Comparison of ENCODE assay signal across 8 mouse cellular contexts in the genomic region with DNA sequence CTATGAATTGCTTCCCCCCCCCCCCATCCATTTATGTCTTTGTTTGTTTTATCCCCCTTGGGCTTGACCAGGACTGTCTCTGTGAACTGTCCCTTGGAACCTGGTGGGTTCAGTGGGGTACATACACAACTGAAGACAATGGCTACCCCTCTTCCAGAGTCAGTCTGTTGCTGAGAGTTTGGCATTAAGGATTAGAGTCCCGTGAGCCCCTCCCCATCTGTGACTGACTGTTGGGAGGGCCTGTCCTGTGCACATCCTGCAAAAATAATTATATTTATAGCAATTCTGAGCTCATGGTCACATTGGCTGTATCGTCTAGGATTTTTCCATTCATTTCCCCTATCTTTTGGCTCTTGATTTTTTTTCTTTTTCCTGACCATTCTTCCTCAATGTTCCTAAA. TPM values are rescaled to one million over a fixed set of nuclear protein-coding genes. Genes with fewer than 3 reads are reported as not detected.
DNase-seq lines count a peak whose midpoint lies in the region; ATAC-seq lines count a peak whose summit lies in the region.

No protein-coding gene starts in this region.

- no peak for ATAC-seq in embryonic facial prominence, embryonic 13.5 days (ENCODE audit: insufficient number of reproducible peaks, insufficient read depth, low FRiP score, low TSS enrichment, low read depth)
- peak; percentile 22; the same call in 1 of the 2 replicates for ATAC-seq in hindbrain, embryonic 14.5 days (ENCODE audit: low FRiP score)
- ATAC-seq in lung, embryonic 16.5 days (ENCODE audit: low read depth): peak; percentile 30

- H3K4me1 ChIP-seq in embryonic facial prominence, embryonic 13.5 days: peaks cover 6% of the 10 kb centered on the region; the same call in 1 of the 2 replicates
- peaks cover 27% of the 10 kb centered on the region for H3K4me1 ChIP-seq in hindbrain, embryonic 14.5 days (replicated peaks; ENCODE audit: control insufficient read depth, insufficient read depth, low read length)
- peaks cover 4% of the 10 kb centered on the region; the same call in 1 of the 2 replicates for H3K4me1 ChIP-seq in lung, embryonic 16.5 days (replicated peaks; ENCODE audit: control insufficient read depth, insufficient read depth, low read length)

- peak overlapping the region; percentile 70 for H3K4me3 ChIP-seq in embryonic facial prominence, embryonic 13.5 days
- H3K4me3 ChIP-seq in hindbrain, embryonic 14.5 days (replicated peaks; ENCODE audit: low read length): peak overlapping the region; percentile 65
- peak overlapping the region; percentile 71 for H3K4me3 ChIP-seq in lung, embryonic 16.5 days (ENCODE audit: low read length)

- 21% methylated on average over 2 of the region's 2 CpGs for whole genome bisulfite sequencing in embryonic facial prominence, embryonic 13.5 days
- 11% methylated on average over 2 of the region's 2 CpGs for WGBS in hindbrain, embryonic 14.5 days
- WGBS in lung, embryonic 16.5 days: 13% methylated on average over 2 of the region's 2 CpGs

- peak overlapping the region; percentile 89 for H3K9ac ChIP-seq in embryonic facial prominence, embryonic 13.5 days
- H3K9ac ChIP-seq in hindbrain, embryonic 14.5 days: peak overlapping the region; percentile 98
- H3K9ac ChIP-seq in lung, embryonic 16.5 days (ENCODE audit: low read length): peak overlapping the region; percentile 87

- peak; percentile 10 for DNase-seq in adrenal gland, postnatal 10 days
- DNase-seq in adrenal gland, postnatal 14 days: no peak
- peak; percentile 71 for DNase-seq in 3T3-L1 (ENCODE audit: low read depth, low spot score)
- no peak for DNase-seq in hindbrain, embryonic 14.5 days (ENCODE audit: low spot score)
- DNase-seq in urinary bladder, postnatal 10 days (ENCODE audit: low spot score): no peak
- DNase-seq in gastrocnemius, adult 8-10 months (ENCODE audit: low spot score in 2 of 2): no peak

- H3K9me3 ChIP-seq in embryonic facial prominence, embryonic 13.5 days: no peaks in the 10 kb centered on the region
- no peaks in the 10 kb centered on the region for H3K9me3 ChIP-seq in hindbrain, embryonic 14.5 days (ENCODE audit: control insufficient read depth, low read length)
- no peaks in the 10 kb centered on the region for H3K9me3 ChIP-seq in lung, embryonic 16.5 days (ENCODE audit: control insufficient read depth, low read length)

- no peaks in the 10 kb centered on the region for H3K36me3 ChIP-seq in embryonic facial prominence, embryonic 13.5 days
- no peaks in the 10 kb centered on the region for H3K36me3 ChIP-seq in hindbrain, embryonic 14.5 days (replicated peaks; ENCODE audit: control insufficient read depth, insufficient read depth)
- no peaks in the 10 kb centered on the region for H3K36me3 ChIP-seq in lung, embryonic 16.5 days (ENCODE audit: control insufficient read depth, insufficient read depth, low read length)

- H3K4me2 ChIP-seq in embryonic facial prominence, embryonic 13.5 days: peak overlapping the region; percentile 70
- peak overlapping the region; percentile 72 for H3K4me2 ChIP-seq in hindbrain, embryonic 14.5 days (replicated peaks)
- H3K4me2 ChIP-seq in lung, embryonic 16.5 days (ENCODE audit: low read depth, low read length): peak overlapping the region; percentile 81

- H3K27ac ChIP-seq in embryonic facial prominence, embryonic 13.5 days: peak overlapping the region; percentile 99
- peak overlapping the region; percentile 99 for H3K27ac ChIP-seq in hindbrain, embryonic 14.5 days
- peak overlapping the region; percentile 98 for H3K27ac ChIP-seq in lung, embryonic 16.5 days (ENCODE audit: low read length)

- no peaks in the 10 kb centered on the region for H3K27me3 ChIP-seq in embryonic facial prominence, embryonic 13.5 days
- no peaks in the 10 kb centered on the region for H3K27me3 ChIP-seq in hindbrain, embryonic 14.5 days (ENCODE audit: control insufficient read depth, insufficient read depth, low read length)
- H3K27me3 ChIP-seq in lung, embryonic 16.5 days (ENCODE audit: control insufficient read depth, insufficient read depth, low read depth, low read length): no peaks in the 10 kb centered on the region

RNA-seq across cellular contexts. Expression of gene Lancl2, which starts 1.4 kb away (rescaled TPM):
- total RNA-seq in adrenal gland, postnatal 10 days (2021): 10 to 100 TPM; 20.2 to 22.2 TPM
- 20.7 and 21.0 TPM in 2 replicates for total RNA-seq in adrenal gland, postnatal 14 days (2021)
- polyA plus RNA-seq in embryonic facial prominence, embryonic 13.5 days (2015; fragmentation: Nextera tagmentation; extraction: Ambion mirVana): 29.9 and 30.5 TPM in 2 replicates
- 93.2 and 98.8 TPM in 2 replicates for polyA plus RNA-seq in hindbrain, embryonic 14.5 days (2014; fragmentation: Nextera tagmentation; extraction: Ambion mirVana)
- 25.0 and 28.1 TPM in 2 replicates for polyA plus RNA-seq in lung, embryonic 16.5 days (2015; fragmentation: Nextera tagmentation; extraction: Ambion mirVana)
- total RNA-seq in gastrocnemius, adult 8-10 months (2022): 10 to 100 TPM in 2 of 4 experiments, 1 to 10 TPM in 2; 9.4 to 10.5 (median 9.7) TPM

RNA-seq across cellular contexts. Expression of gene Pyurf, which starts 11.8 kb away (rescaled TPM):
- 10 to 100 TPM; 19.4 to 24.0 TPM for total RNA-seq in adrenal gland, postnatal 10 days (2021)
- 22.5 and 23.7 TPM in 2 replicates for total RNA-seq in adrenal gland, postnatal 14 days (2021)
- 13.0 and 13.7 TPM in 2 replicates for polyA plus RNA-seq in embryonic facial prominence, embryonic 13.5 days (2015; fragmentation: Nextera tagmentation; extraction: Ambion mirVana)
- 19.2 and 20.0 TPM in 2 replicates for polyA plus RNA-seq in hindbrain, embryonic 14.5 days (2014; fragmentation: Nextera tagmentation; extraction: Ambion mirVana)
- 15.2 and 15.3 TPM in 2 replicates for polyA plus RNA-seq in lung, embryonic 16.5 days (2015; fragmentation: Nextera tagmentation; extraction: Ambion mirVana)
- total RNA-seq in gastrocnemius, adult 8-10 months (2022): 10 to 100 TPM; 10.2 to 11.1 (median 10.8) TPM

Comparison
In these comparisons a context has a peak if more than half of its experiments do, and no peak if none do; other contexts are left out.
1. DNase-seq: peak in adrenal gland, postnatal 10 days (single experiment) and 3T3-L1 (single experiment); none in adrenal gland, postnatal 14 days (single experiment), hindbrain, embryonic 14.5 days (single experiment), urinary bladder, postnatal 10 days (single experiment) and gastrocnemius, adult 8-10 months (0 of 2).
2. Peak in every context shown above with its lines, with median percentiles within 50 percentile points of each other: H3K27ac ChIP-seq, H3K4me2 ChIP-seq, H3K4me3 ChIP-seq and H3K9ac ChIP-seq.